Mouse (Mus musculus) stomach, embryonic 14.5 days (tissue): ENCODE data around the gene Syce1l. TPM values are rescaled to one million over a fixed set of nuclear protein-coding genes. Genes with fewer than 3 reads are reported as not detected.
A peak's percentile ranks its signal among the peaks of the same experiment; 100 is the strongest.

ENCODE experiments used
- ATAC-seq: fragments of 200-750 bp; cut with Nextera tagmentation; 2 replicates; pipeline ENCODE4 v1.8.0; 2017; ENCODE audit warnings: low read depth, moderate TSS enrichment; ENCODE audit not compliant: insufficient number of reproducible peaks, insufficient read depth, low FRiP score
- H3K27ac ChIP-seq: fragments of 300-500 bp; sonication (generic); 2 replicates; pipeline ENCODE4 v1.5.1; 2014; ENCODE audit warnings: mild to moderate bottlenecking, low read length, moderate library complexity, mixed read lengths
- H3K27me3 ChIP-seq: fragments of 300-500 bp; sonication (generic); 2 replicates; pipeline ENCODE4 v1.6.1; 2014; ENCODE audit warnings: low read length, control low read depth, mixed read lengths; ENCODE audit not compliant: control insufficient read depth, insufficient read depth
- H3K36me3 ChIP-seq: fragments of 300-500 bp; sonication (generic); 2 replicates; pipeline ENCODE4 v1.6.1; 2014; ENCODE audit warnings: mild to moderate bottlenecking, control low read depth, low read length, moderate library complexity, mixed read lengths; ENCODE audit not compliant: control insufficient read depth, insufficient read depth
- H3K4me1 ChIP-seq: fragments of 300-500 bp; sonication (generic); 2 replicates; pipeline ENCODE4 v1.6.1; 2014; ENCODE audit warnings: low read length, control low read depth, mixed read lengths; ENCODE audit not compliant: control insufficient read depth, insufficient read depth
- H3K4me2 ChIP-seq: fragments of 300-500 bp; sonication (generic); replicated peaks from 2 replicates; pipeline ENCODE4 v1.6.1; 2014; ENCODE audit warnings: low read depth, low read length, control low read depth
- H3K4me3 ChIP-seq: fragments of 300-500 bp; sonication (generic); 2 replicates; pipeline ENCODE4 v1.5.1; 2014; ENCODE audit warnings: low read depth, low read length, control low read depth
- H3K9ac ChIP-seq: fragments of 300-500 bp; sonication (generic); replicated peaks from 2 replicates; pipeline ENCODE4 v1.6.1; 2014; ENCODE audit warnings: low read depth, mild to moderate bottlenecking, control low read depth, low read length, moderate library complexity, mixed read lengths
- H3K9me3 ChIP-seq: fragments of 300-500 bp; sonication (generic); 2 replicates; pipeline ENCODE4 v1.6.1; 2016; ENCODE audit warnings: low read depth, low read length, control low read depth; ENCODE audit not compliant: control insufficient read depth
- whole genome bisulfite sequencing: fragments of 180-500 bp; shearing (Covaris S2); extraction: QIAGEN DNeasy Blood & Tissue Kit; methylation state at CpG from one replicate; pipeline ENCODE4 v1.1.7; 2014; 5-methylcytosine and 5-hydroxymethylcytosine counted together
- polyA plus RNA-seq: library from polyadenylated mRNA; unstranded; fragments of >200 nt; fragmentation: Nextera tagmentation; extraction: Ambion mirVana; gene quantifications from 2 replicates; pipeline ENCODE4 v1.2.1, GENCODE M21; 2014

Gene Syce1l
- not detected in 2 replicates for polyA plus RNA-seq

GRCm38 (mm10) chr8:113642926-113643325 is at the start of gene Syce1l:
Gene Syce1l (plus strand): TSS chr8:113643213.
- H3K27me3 ChIP-seq, result no peaks in the 10 kb centered on the region
- 89% methylated on average over 16 of the region's 16 CpGs for WGBS
- H3K4me1 ChIP-seq, result no peaks in the 10 kb centered on the region
- no peak within 1 kb of the TSS for H3K4me3 ChIP-seq
- peaks cover 34% of the 10 kb centered on the region for H3K36me3 ChIP-seq
- no peaks in the 10 kb centered on the region for H3K9me3 ChIP-seq
- H3K4me2 ChIP-seq, result no peak within 1 kb of the TSS
- H3K9ac ChIP-seq, result no peak within 1 kb of the TSS
- no peak for ATAC-seq
- H3K27ac ChIP-seq, result no peak within 1 kb of the TSS

DNA sequence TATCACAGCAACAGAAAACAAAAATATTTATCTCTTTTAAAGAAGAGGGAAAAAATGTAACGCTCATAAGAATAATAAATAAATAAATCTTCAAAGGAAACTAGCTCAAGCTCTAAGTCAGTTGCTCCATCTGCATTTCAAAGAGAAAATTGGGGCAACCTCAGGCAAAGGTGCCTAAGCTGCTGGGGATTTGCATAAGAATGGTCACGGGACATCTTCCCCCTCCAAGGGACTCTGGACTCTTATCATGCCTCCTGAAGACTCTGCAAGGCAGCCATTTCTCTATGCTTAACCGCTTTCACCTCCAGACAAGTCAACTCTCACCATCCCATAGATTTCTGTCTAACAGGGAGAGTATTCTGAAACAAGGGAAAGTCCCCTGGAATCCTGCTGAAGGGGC is 44.6 kb upstream of the Syce1l start:
- ATAC-seq, result no peak
- Histone ChIP-seq H3K36me3 (no peaks in the 10 kb centered on the region), H3K4me1 (no peaks in the 10 kb centered on the region), H3K27ac (no peak overlapping the region), H3K27me3 (no peaks in the 10 kb centered on the region), H3K9ac (no peak overlapping the region), H3K4me3 (no peak overlapping the region), H3K9me3 (no peaks in the 10 kb centered on the region), H3K4me2 (no peak overlapping the region)
- WGBS, result 43% methylated on average over 3 of the region's 3 CpGs

DNA sequence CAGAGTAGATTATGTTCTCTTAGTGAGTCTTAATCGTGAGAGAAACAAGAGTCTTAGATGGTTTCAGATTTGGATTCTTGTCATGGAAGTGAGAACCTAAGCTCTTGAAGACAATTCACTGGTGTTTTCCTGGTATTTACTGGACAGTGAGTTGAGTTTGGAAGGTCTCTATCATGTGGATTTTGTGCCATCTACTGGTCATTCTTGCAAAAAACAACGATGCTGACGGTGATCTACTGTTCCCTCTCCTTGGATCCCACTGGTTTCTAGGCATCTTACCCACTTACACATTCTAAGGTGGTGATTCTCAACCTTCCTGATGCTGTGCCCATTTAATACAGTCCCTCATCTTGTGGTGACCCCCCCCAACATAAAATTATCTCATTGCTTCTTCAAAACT is 10.4 kb upstream of the Syce1l start:
- no peak overlapping the region for H3K4me3 ChIP-seq
- 6% methylated on average over 3 of the region's 3 CpGs for WGBS

GRCm38 (mm10) chr8:113634161-113634560 is 8.9 kb upstream of the Syce1l start:
- H3K36me3 ChIP-seq, result peaks cover 12% of the 10 kb centered on the region
- peak overlapping the region; percentile 75 for H3K4me3 ChIP-seq
- WGBS, result 28% methylated on average over 12 of the region's 12 CpGs
- 0 out of 2 replicates have a peak, but pooled peaks cover 2% of the 10 kb centered on the region for H3K4me1 ChIP-seq
- H3K9me3 ChIP-seq, result no peaks in the 10 kb centered on the region
- peak overlapping the region; percentile 45 for H3K4me2 ChIP-seq
- no peak overlapping the region for H3K9ac ChIP-seq
- H3K27ac ChIP-seq, result no peak overlapping the region
- H3K27me3 ChIP-seq, result no peaks in the 10 kb centered on the region
- no peak for ATAC-seq

More for the DNA sequence above, 10.4 kb upstream of the Syce1l start:
- 0 out of 2 replicates have a peak, but pooled peaks cover 2% of the 10 kb centered on the region for H3K4me1 ChIP-seq
- no peak overlapping the region for H3K27ac ChIP-seq
- H3K36me3 ChIP-seq, result no peaks in the 10 kb centered on the region
- ATAC-seq, result no peak
- H3K9ac ChIP-seq, result no peak overlapping the region
- no peaks in the 10 kb centered on the region for H3K9me3 ChIP-seq
- no peaks in the 10 kb centered on the region for H3K27me3 ChIP-seq
- H3K4me2 ChIP-seq, result no peak overlapping the region

DNA sequence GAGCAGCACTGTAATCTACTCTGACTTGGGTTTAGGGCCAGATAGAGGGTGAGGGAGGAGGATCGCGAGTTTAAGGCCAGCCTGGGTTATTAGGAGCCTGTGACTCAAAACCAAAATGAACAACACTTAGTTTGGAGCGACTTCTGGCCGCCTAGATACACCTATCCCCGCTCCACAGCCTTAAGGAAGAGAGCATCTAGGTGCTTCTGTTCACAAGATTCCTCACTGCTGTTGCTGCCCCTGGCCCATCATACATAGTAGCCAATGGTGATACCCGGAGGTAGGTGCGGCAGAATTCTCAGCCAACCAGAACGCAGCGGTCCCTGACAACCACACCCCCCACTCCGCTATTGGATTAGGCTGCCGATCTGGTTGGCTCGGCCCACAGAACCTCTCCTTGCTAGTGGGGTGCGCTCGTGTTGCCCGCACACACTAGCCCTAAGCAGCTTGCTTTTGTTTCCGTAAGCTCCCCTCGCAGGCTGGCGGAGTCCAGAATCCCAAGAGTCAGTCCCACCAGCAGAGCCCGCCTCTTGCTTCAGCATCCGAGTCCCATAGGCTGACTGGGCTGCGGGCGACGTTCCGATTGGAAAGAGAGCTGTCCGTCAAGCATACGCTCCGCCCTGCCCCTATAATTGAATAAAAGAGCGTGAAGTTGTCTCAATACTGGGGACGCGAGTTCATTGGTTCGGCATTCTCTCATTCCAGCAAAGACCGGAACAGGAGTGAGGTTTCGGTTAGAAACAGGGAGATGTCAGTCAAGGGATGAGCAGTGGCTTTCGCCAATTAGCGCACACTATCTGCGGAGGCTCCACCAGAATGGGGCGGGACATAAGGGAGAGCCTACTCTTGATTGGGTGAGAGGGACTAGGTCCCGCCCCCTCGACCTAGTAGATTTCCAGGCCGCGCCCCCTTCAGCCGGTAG is 8.1 kb upstream of the Syce1l start, which contains the start of gene Mon1b:
TSS of gene Mon1b (plus strand) at position 918 of the 922 bp plus-strand sequence.
- WGBS, result under 1% methylated on average over 42 of the region's 42 CpGs
- peak within 1 kb of the TSS; percentile 64 for H3K9ac ChIP-seq
- H3K4me3 ChIP-seq, result peak within 1 kb of the TSS; percentile 75
- H3K27me3 ChIP-seq, result no peaks in the 10 kb centered on the region
- peak; percentile 98 for ATAC-seq
- H3K27ac ChIP-seq, result peak within 1 kb of the TSS; percentile 93
- peaks cover 18% of the 10 kb centered on the region for H3K36me3 ChIP-seq
- H3K4me1 ChIP-seq, result 0 out of 2 replicates have a peak, but pooled peaks cover 2% of the 10 kb centered on the region
- H3K9me3 ChIP-seq, result no peaks in the 10 kb centered on the region
- peak within 1 kb of the TSS; percentile 97 for H3K4me2 ChIP-seq

DNA sequence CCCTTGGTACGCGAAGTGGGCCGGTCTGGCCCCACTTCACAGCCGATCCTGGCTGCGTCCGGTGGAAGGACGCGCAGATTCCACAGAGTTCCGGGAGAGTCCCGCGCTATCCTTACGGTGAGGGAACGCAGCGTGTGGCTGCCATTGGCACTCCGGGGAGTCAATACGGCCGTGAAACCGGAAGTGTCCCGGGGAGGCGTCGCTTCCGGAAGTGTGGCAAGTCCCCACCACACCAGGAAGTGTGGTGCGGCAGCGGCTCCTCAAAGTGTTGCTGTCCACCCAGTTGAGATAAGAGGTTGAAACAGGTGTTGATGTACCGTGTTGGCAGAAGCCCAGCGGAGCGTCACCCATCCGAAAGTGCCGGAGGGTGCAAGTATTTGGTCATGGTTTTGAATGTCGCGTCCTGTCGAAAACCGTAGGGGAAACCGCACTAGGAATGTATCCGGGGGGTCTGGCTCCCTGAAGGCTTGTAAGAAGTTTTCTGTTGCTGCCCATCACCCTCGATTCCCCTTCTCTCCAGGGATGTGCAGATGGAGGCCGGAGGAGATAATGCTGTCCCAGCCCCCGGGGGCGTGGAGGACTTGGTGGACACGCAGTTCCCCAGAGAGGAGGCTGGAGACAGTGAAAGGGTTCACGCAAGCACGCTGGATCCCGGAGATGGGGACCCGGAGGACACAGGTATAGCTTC is 7.3 kb upstream of the Syce1l start:
- H3K9ac ChIP-seq, result peak overlapping the region; percentile 64
- 0 out of 2 replicates have a peak, but pooled peaks cover 2% of the 10 kb centered on the region for H3K4me1 ChIP-seq
- H3K36me3 ChIP-seq, result peaks cover 22% of the 10 kb centered on the region
- ATAC-seq, result peak; percentile 72
- peak overlapping the region; percentile 93 for H3K27ac ChIP-seq
- no peaks in the 10 kb centered on the region for H3K27me3 ChIP-seq
- no peaks in the 10 kb centered on the region for H3K9me3 ChIP-seq
- WGBS, result 2% methylated on average over 44 of the region's 44 CpGs
- peak overlapping the region; percentile 75 for H3K4me3 ChIP-seq
- peak overlapping the region; percentile 97 for H3K4me2 ChIP-seq

GRCm38 (mm10) chr8:113636280-113636628 is 6.8 kb upstream of the Syce1l start:
- peak overlapping the region; percentile 75 for H3K4me3 ChIP-seq
- 0 out of 2 replicates have a peak, but pooled peaks cover 2% of the 10 kb centered on the region for H3K4me1 ChIP-seq
- WGBS, result 30% methylated on average over 5 of the region's 5 CpGs
- no peaks in the 10 kb centered on the region for H3K9me3 ChIP-seq
- peak overlapping the region; percentile 97 for H3K4me2 ChIP-seq
- peaks cover 23% of the 10 kb centered on the region for H3K36me3 ChIP-seq
- no peak overlapping the region for H3K27ac ChIP-seq
- peak overlapping the region; percentile 64 for H3K9ac ChIP-seq
- H3K27me3 ChIP-seq, result no peaks in the 10 kb centered on the region
- ATAC-seq, result no peak

DNA sequence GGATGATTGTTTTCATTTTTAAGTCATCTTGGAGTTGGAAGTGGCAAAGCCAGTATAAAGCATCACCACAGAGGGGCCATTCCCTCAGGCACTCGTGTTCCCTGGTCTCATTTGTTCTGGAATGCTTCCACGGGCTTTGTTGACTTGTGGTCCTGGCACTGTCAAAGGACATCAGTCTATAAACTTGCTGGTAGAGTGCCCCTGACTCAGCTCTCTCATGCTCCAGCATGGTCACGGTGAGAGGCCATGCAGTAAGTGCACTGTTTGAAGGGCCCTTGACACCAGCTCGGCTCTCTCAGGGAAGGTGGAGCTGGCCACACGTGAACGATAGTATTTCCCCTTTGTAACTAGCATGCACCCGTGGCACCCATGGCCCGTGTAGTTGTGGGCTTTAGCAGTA is 2.7 kb upstream of the Syce1l start:
- WGBS, result 86% methylated on average over 8 of the region's 8 CpGs

More for the DNA sequence above, 2.7 kb upstream of the Syce1l start:
- H3K27ac ChIP-seq, result no peak overlapping the region
- no peaks in the 10 kb centered on the region for H3K9me3 ChIP-seq
- peaks cover 35% of the 10 kb centered on the region for H3K36me3 ChIP-seq
- no peak for ATAC-seq
- no peak overlapping the region for H3K9ac ChIP-seq
- no peaks in the 10 kb centered on the region for H3K27me3 ChIP-seq
- H3K4me2 ChIP-seq, result no peak overlapping the region
- no peaks in the 10 kb centered on the region for H3K4me1 ChIP-seq
- no peak overlapping the region for H3K4me3 ChIP-seq
